Mouse (Mus musculus): ENCODE data around the gene Ttbk1. TPM values are rescaled to one million over a fixed set of nuclear protein-coding genes. Genes with fewer than 3 reads are reported as not detected.
A peak's percentile ranks its signal among the peaks of the same experiment; 100 is the strongest.
"Not testable (repeated sequence)": the region's sequence is repeated elsewhere in the genome, so short reads cannot be mapped to it uniquely, and the experiment has no call there.

Gene Ttbk1
- polyA plus RNA-seq, 1 experiment from 2014 or later = 6.5 TPM

DNA sequence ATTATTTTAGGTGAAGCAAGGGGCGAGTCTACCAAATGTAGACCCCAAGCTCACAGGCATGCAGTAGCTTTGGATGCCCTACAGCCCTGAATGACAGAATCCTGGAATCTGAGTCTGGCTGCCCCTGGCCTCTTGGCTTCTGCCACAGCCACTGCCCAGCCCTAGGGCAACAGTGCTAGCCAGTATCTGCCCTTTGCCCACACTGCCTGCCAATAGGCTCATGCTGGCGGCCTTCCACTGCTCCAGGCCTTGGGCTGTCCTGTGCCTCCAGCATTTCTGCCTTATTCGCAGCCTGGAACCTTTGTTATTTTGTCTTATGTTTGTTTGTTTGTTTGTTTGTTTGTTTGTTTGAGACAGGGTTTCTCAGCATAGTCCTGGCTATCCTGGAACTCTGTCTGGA lies 18.1 kb upstream of the Ttbk1 start:
- 96% methylated on average over 3 of the region's 3 CpGs for WGBS
- ATAC-seq (ENCODE audit: low FRiP score) = no peak
- peaks cover 52% of the 10 kb centered on the region for H3K36me3 ChIP-seq (replicated peaks; ENCODE audit: control insufficient read depth, insufficient read depth)
- H3K27me3 ChIP-seq (ENCODE audit: control insufficient read depth, insufficient read depth, low read length) = no peaks in the 10 kb centered on the region
- H3K4me1 ChIP-seq (replicated peaks; ENCODE audit: control insufficient read depth, insufficient read depth, low read length) = no peaks in the 10 kb centered on the region
- H3K27ac ChIP-seq = no peak overlapping the region
- no peak overlapping the region for H3K9ac ChIP-seq
- DNase-seq (ENCODE audit: low spot score) = no peak
- no peak overlapping the region for H3K4me2 ChIP-seq (replicated peaks)
- H3K9me3 ChIP-seq (ENCODE audit: control insufficient read depth, low read length) = no peaks in the 10 kb centered on the region
- no peak overlapping the region for H3K4me3 ChIP-seq (replicated peaks; ENCODE audit: low read length)

DNA sequence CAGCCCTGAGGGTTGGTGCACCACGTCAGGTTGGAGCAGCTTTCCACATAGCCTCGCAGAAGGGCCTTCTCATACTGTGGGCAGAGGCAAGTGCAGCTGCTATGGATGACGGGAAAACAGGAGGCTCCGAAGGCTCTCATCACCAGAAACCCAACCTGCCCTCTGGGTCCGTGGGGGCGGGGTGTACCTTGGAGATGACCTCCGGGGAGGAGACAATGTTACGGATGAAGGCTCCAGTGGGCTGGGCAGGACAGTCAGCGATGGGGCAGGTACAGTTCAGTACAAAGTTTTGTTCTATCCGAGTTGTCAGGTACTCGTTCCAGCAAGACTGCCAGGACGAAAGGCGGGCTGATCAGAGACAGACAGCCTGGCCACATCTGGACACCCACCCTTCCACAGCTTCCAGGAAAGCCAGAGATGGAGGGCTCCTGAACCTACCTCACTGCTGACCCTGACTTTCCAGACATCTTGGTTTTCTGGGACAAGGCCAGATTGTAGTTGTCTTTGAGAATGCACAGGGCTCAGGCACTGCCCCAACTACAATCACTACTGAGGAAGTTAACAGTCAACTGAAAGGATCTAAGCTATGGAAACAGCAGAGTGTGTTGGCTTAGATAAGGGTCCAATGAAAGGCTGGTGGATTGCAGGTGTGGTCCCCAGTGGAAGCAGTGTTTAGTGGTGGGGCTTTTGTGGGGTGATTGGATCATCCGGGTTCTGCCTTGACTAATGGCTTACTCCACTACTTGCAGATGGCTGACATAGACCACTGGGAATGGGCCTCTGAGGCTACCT lies 16.6 kb upstream of the Ttbk1 start:
- no peaks in the 10 kb centered on the region for H3K27me3 ChIP-seq (ENCODE audit: control insufficient read depth, insufficient read depth, low read length)
- H3K9me3 ChIP-seq (ENCODE audit: control insufficient read depth, low read length) = no peaks in the 10 kb centered on the region
- no peaks in the 10 kb centered on the region for H3K4me1 ChIP-seq (replicated peaks; ENCODE audit: control insufficient read depth, insufficient read depth, low read length)
- no peak overlapping the region for H3K9ac ChIP-seq
- H3K4me3 ChIP-seq (replicated peaks; ENCODE audit: low read length) = no peak overlapping the region
- no peak overlapping the region for H3K27ac ChIP-seq
- no peak for ATAC-seq (ENCODE audit: low FRiP score)
- 82% methylated on average over 14 of the region's 14 CpGs for WGBS
- no peak for DNase-seq (ENCODE audit: low spot score)
- peaks cover 56% of the 10 kb centered on the region for H3K36me3 ChIP-seq (replicated peaks; ENCODE audit: control insufficient read depth, insufficient read depth)
- no peak overlapping the region for H3K4me2 ChIP-seq (replicated peaks)

DNA sequence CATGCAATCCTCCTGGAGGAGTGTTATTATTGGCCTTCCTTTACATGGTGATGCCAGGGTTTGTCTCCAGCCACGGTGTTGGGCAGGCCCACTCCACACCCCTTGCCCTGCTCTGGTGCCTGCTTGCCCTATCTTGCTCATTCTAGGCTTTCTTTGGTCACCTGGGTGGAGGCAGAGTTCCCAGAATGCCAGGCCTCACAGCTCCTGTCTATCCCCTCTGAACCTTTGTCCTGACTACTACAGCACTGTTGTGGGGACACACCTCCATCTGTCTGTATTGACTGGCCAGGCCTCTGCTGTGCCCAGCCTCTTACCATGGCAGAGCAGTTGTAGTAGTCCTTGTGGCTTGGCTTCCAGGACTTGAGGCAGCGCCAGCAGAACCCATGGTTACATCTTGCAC lies 15.3 kb upstream of the Ttbk1 start:
- ATAC-seq (ENCODE audit: low FRiP score) (no peak), DNase-seq (ENCODE audit: low spot score) (no peak)
- Histone ChIP-seq H3K9ac (no peak overlapping the region), H3K27me3 (ENCODE audit: control insufficient read depth, insufficient read depth, low read length) (no peaks in the 10 kb centered on the region), H3K9me3 (ENCODE audit: control insufficient read depth, low read length) (no peaks in the 10 kb centered on the region), H3K27ac (no peak overlapping the region), H3K4me2 (replicated peaks) (no peak overlapping the region), H3K4me1 (replicated peaks; ENCODE audit: control insufficient read depth, insufficient read depth, low read length) (no peaks in the 10 kb centered on the region), H3K4me3 (replicated peaks; ENCODE audit: low read length) (no peak overlapping the region), H3K36me3 (replicated peaks; ENCODE audit: control insufficient read depth, insufficient read depth) (peaks cover 51% of the 10 kb centered on the region)
- 86% methylated on average over 2 of the region's 2 CpGs for WGBS

DNA sequence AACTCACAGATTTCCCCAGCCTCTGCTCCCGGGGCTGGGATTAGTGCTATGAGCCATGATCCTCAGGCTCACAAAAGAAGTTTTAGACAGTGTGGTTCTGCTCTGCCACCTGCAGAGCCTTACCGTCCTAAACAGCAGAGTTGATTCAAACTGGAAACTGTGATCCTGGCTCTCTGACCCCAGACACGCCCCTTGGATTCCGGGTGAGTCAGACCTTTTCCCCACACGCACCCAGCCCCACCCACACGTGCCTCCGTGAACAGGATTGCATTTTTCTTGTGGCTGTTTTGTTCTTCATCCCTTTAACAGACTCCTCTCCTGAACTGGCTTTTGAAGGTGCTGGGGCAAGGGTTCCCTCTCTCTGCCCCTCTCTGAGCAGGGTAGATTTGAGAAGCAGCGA lies 10.5 kb upstream of the Ttbk1 start:
- H3K4me1 ChIP-seq (replicated peaks; ENCODE audit: control insufficient read depth, insufficient read depth, low read length) = peaks cover 4% of the 10 kb centered on the region; the same call in 1 of the 2 replicates
- H3K4me2 ChIP-seq (replicated peaks) = no peak overlapping the region
- H3K36me3 ChIP-seq (replicated peaks; ENCODE audit: control insufficient read depth, insufficient read depth) = peaks cover 30% of the 10 kb centered on the region
- H3K9me3 ChIP-seq (ENCODE audit: control insufficient read depth, low read length) = no peaks in the 10 kb centered on the region
- H3K27me3 ChIP-seq (ENCODE audit: control insufficient read depth, insufficient read depth, low read length) = no peaks in the 10 kb centered on the region; the same call in 1 of the 2 replicates
- no peak for ATAC-seq (ENCODE audit: low FRiP score)
- no peak for DNase-seq (ENCODE audit: low spot score)
- no peak overlapping the region for H3K9ac ChIP-seq
- WGBS = 69% methylated on average over 8 of the region's 8 CpGs
- H3K27ac ChIP-seq = no peak overlapping the region
- H3K4me3 ChIP-seq (replicated peaks; ENCODE audit: low read length) = no peak overlapping the region

DNA sequence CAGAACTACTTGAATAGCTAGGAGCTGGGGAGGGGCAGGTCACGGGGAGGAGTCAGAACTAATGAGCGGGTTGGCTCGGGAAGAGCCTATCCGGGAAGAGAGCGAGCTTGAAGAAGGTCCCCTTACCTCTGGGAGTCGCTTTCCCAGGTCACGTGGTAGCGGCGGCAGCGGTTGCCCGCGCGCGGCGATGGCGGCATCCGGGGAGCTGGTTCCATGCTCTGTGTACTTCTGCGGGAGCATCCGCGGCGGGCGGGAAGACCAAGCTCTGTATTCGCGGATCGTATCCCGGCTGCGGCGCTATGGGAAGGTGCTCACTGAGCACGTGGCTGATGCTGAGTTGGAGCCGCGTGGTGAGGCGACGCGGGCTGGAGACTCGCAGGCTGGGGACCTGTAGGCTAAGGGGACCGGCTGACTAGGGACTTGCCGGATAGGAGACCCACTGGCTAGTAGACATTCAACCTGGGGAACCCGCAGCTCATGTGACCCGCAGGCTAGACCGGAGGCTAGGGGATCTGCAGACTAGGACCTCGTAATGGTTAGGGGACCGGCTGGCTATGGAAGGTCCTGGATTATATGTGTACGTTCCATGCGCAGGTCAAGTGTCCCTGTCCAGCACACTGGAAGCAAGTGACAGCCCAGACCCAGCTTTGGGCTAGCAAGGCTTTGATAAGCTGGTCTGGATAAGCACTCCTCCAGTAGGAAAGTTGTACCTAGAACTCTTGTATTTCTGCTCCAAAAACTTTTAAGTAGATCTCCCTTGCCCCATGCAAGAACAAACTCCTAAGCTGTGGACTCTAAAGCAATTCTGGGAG lies 9.4 kb upstream of the Ttbk1 start, which contains the start of gene Dnph1:
Gene Dnph1, plus strand, starts transcription at position 89 of the 812 bp plus-strand sequence.
- Histone ChIP-seq H3K4me1 (replicated peaks; ENCODE audit: control insufficient read depth, insufficient read depth, low read length) (peaks cover 4% of the 10 kb centered on the region; the same call in 1 of the 2 replicates), H3K9ac (peak within 1 kb of the TSS; percentile 65), H3K27me3 (ENCODE audit: control insufficient read depth, insufficient read depth, low read length) (no peaks in the 10 kb centered on the region; the same call in 1 of the 2 replicates), H3K4me3 (replicated peaks; ENCODE audit: low read length) (peak within 1 kb of the TSS; percentile 44), H3K27ac (no peak within 1 kb of the TSS), H3K9me3 (ENCODE audit: control insufficient read depth, low read length) (no peaks in the 10 kb centered on the region), H3K4me2 (replicated peaks) (peak within 1 kb of the TSS; percentile 87), H3K36me3 (replicated peaks; ENCODE audit: control insufficient read depth, insufficient read depth) (peaks cover 23% of the 10 kb centered on the region)
- WGBS = under 1% methylated on average over 44 of the region's 44 CpGs
- peak; percentile 96 for ATAC-seq (ENCODE audit: low FRiP score)
- DNase-seq (ENCODE audit: low spot score) = peak; percentile 82

DNA sequence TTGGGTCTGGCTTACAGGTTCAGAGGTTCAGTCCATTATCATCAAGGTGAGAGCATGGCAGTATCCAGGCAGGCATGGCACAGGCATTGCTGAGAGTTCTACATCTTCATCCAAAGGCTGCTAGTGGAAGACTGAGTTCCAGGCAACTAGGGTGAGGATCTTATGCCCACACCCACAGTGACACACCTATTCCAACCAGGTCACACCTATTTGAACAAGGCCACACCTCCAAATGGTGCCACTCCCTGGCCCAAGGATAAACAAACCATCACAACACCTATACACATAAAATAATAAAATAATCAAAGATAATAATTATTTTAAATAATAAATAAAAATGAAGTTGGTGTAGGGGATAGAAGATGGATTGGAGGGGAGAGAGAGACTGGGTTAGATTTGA lies 8.6 kb upstream of the Ttbk1 start:
- not testable (repeated sequence) for H3K27me3 ChIP-seq (ENCODE audit: control insufficient read depth, insufficient read depth, low read length); ATAC-seq (ENCODE audit: low FRiP score); H3K4me1 ChIP-seq (replicated peaks; ENCODE audit: control insufficient read depth, insufficient read depth, low read length); H3K9ac ChIP-seq; H3K9me3 ChIP-seq (ENCODE audit: control insufficient read depth, low read length); H3K27ac ChIP-seq; DNase-seq (ENCODE audit: low spot score)
- H3K36me3 ChIP-seq (replicated peaks; ENCODE audit: control insufficient read depth, insufficient read depth) = peaks cover 22% of the 10 kb centered on the region
- peak overlapping the region; percentile 87 for H3K4me2 ChIP-seq (replicated peaks)
- peak overlapping the region; percentile 44; the same call in 1 of the 2 replicates for H3K4me3 ChIP-seq (replicated peaks; ENCODE audit: low read length)

DNA sequence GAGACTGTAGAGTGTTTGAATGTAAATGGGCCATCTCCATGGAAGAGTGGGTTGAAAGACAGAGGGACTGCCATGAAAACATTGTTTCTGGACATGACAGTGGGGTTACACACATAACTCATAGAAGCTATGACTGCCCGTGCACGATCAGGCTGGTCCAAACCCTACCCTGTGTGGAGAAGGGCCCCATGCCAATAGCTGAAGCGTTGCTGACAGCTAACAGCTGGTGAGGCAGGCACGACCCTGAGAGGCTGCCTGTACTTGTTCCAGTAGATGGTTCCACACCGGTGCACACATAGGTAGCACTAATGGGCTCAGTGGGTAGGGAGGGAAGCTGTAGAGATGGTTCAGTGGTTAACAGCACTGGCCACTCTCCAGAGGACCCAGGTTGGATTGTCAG lies 8.0 kb upstream of the Ttbk1 start:
- DNase-seq (ENCODE audit: low spot score) = no peak
- Histone ChIP-seq H3K4me2 (replicated peaks) (no peak overlapping the region), H3K27me3 (ENCODE audit: control insufficient read depth, insufficient read depth, low read length) (no peaks in the 10 kb centered on the region; the same call in 1 of the 2 replicates), H3K9me3 (ENCODE audit: control insufficient read depth, low read length) (no peaks in the 10 kb centered on the region), H3K4me3 (replicated peaks; ENCODE audit: low read length) (no peak overlapping the region), H3K9ac (no peak overlapping the region), H3K4me1 (replicated peaks; ENCODE audit: control insufficient read depth, insufficient read depth, low read length) (peaks cover 4% of the 10 kb centered on the region; the same call in 1 of the 2 replicates), H3K27ac (no peak overlapping the region), H3K36me3 (replicated peaks; ENCODE audit: control insufficient read depth, insufficient read depth) (peaks cover 16% of the 10 kb centered on the region)
- no peak; the same call in 1 of the 2 replicates for ATAC-seq (ENCODE audit: low FRiP score)
- WGBS = 71% methylated on average over 5 of the region's 5 CpGs

DNA sequence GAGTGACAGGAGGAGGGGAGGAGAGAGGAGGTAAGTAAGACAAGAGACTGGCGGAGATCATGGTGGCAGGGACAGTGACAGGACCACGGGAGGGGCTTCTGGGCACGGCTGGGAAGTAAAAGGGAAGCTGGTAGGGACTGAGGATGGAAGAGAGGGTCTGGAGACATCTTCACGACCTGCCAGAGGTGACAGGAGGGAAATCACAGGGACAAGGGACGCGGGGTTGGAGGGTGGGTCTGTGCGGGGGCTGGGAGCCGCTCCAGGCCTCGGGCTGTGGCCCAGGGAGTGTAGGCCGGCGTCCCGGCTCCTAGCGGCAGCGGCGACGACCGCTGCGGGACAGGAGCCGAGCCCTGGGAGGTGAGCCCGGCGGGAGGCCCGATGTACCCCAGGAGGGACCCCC lies 480 bp downstream of the Ttbk1 start:
- Histone ChIP-seq H3K9me3 (ENCODE audit: control insufficient read depth, low read length) (no peaks in the 10 kb centered on the region), H3K4me3 (replicated peaks; ENCODE audit: low read length) (peak overlapping the region; percentile 81), H3K36me3 (replicated peaks; ENCODE audit: control insufficient read depth, insufficient read depth) (0 out of 2 replicates have a peak, but pooled peaks cover 2% of the 10 kb centered on the region), H3K27me3 (ENCODE audit: control insufficient read depth, insufficient read depth, low read length) (no peaks in the 10 kb centered on the region), H3K4me1 (replicated peaks; ENCODE audit: control insufficient read depth, insufficient read depth, low read length) (peaks cover 37% of the 10 kb centered on the region), H3K9ac (peak overlapping the region; percentile 96), H3K27ac (peak overlapping the region; percentile 80), H3K4me2 (replicated peaks) (peak overlapping the region; percentile 84)
- 1% methylated on average over 22 of the region's 22 CpGs for WGBS
- DNase-seq (ENCODE audit: low spot score) (no peak), ATAC-seq (ENCODE audit: low FRiP score) (peak; percentile 24)

DNA sequence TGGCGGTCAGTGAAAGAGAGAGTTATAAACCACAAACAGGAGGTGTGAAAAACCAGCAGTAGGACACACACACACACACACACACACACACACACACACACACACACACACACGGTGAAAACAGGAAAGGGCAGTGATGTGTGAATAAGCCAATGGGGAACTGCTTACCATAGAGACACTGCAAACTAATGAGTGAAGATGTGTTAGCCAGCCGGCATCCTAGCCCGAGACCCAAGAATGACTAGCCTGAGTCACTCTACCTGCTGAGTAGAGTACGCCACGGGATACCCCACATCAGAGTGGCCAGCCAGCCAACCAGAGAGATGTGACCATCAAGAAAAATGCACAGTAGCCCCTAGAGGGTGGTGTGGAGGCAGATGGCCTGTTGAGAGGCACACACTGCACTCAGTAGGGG lies 3.0 kb downstream of the Ttbk1 start:
- Histone ChIP-seq H3K4me1 (replicated peaks; ENCODE audit: control insufficient read depth, insufficient read depth, low read length) (peaks cover 37% of the 10 kb centered on the region), H3K4me2 (replicated peaks) (peak overlapping the region; percentile 77), H3K27ac (no peak overlapping the region), H3K9me3 (ENCODE audit: control insufficient read depth, low read length) (no peaks in the 10 kb centered on the region), H3K9ac (peak overlapping the region; percentile 60), H3K4me3 (replicated peaks; ENCODE audit: low read length) (peak overlapping the region; percentile 31), H3K27me3 (ENCODE audit: control insufficient read depth, insufficient read depth, low read length) (no peaks in the 10 kb centered on the region), H3K36me3 (replicated peaks; ENCODE audit: control insufficient read depth, insufficient read depth) (peaks cover 27% of the 10 kb centered on the region)
- no peak for DNase-seq (ENCODE audit: low spot score)
- no peak for ATAC-seq (ENCODE audit: low FRiP score)
- 13% methylated on average over 6 of the region's 6 CpGs for WGBS
